Mouse (Mus musculus): ENCODE data around the gene Rpl24. TPM values are rescaled to one million over a fixed set of nuclear protein-coding genes. Genes with fewer than 3 reads are reported as not detected.

Gene Rpl24
- total RNA-seq, 2 experiments from 2014 or later, result 585 to 675 TPM

DNA sequence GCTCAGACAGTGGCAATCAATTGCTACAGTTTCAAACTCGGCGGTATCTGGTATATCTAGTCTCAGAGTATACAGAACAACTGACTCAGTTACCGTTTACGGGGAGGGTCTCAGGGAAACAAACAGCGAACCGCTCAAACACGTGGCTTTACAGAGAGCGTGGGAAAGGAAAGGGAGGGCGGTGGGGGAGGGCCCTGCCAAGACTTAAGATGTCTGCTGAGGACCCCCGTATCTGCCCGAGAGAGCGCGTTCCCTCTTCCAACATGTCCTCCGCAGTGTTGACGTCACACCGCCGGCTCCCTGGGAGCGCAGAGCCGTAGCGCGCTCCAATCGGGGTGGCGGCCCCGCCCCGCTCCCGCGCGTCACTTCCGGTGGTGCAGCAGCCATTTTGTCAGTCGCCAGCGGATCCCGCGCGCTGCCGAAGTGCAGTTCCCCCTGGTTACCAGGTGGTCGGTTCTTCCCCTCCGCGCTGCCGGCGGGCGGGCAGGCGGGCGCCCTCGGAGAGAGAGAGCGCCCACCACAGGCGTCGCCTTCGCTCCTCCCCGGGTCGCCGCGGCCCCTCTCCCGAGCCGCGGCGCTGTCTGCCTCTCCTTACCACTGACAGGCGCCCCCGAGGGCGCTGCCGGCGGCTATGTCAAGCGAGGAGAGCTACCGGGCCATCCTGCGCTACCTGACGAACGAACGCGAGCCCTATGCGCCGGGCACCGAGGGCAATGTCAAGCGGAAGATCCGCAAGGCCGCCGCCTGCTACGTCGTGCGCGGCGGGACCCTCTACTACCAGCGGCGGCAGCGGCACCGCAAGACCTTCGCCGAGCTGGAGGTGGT lies 7.6 kb downstream of the Rpl24 start, which contains the start of gene Zbtb11:
Gene Zbtb11 (plus strand): TSS at position 453 of the 825 bp plus-strand sequence.
- peak; percentile 29; the same call in 1 of the 2 replicates for TF ChIP-seq CTCF (IDR thresholded peaks at IDR 0.05)
- DNase-seq, result peak; percentile 100
- Histone ChIP-seq H3K4me3 (peak within 1 kb of the TSS; percentile 93), H3K27ac (peak within 1 kb of the TSS; percentile 96)
- intact Hi-C loops (cut with DNase I), result loop anchor here (2.0 to 5.0 kb wide), 2 partner anchors 55 to 104 kb away; partner anchors contain the start of gene Pcnp

DNA sequence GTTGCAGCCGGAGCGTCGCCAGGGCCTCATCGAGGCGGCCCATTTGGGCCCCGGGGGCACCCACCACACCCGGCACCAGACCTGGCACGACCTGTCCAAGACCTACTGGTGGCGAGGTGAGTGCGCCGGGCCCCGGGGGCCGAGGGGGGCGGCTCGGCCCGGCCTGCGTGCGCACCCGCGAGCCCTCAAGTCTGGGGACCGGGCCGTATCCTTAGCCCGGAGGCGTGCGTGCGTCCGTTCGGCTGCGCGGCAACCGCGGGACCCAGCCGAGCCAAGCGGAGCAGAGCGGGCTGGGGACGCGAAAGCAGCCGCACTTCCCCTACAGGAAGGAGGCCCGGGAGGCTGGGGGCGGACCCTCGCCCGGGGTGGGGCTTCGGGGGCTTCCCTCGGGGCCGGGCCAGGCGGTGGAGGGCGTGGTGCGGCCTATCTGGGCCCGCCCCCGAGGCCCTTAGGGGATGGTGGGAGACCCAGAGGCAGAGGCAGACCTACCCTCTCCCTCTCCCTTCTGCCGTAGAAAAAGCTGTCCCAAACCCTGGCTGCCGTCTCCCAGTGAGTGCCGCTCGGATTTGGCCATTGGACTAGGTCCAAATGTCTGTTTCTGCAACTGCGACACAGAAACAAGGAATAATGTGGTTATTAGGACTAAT lies 8.3 kb downstream of the Rpl24 start:
- no peak for TF ChIP-seq CTCF (IDR thresholded peaks at IDR 0.05)
- H3K27ac ChIP-seq, result peak overlapping the region; percentile 96
- intact Hi-C loops (cut with DNase I), result loop anchor here (2.0 to 5.0 kb wide), 2 partner anchors 54 to 103 kb away; partner anchors contain the start of gene Pcnp
- peak; percentile 96 for DNase-seq
- peak overlapping the region; percentile 93 for H3K4me3 ChIP-seq

DNA sequence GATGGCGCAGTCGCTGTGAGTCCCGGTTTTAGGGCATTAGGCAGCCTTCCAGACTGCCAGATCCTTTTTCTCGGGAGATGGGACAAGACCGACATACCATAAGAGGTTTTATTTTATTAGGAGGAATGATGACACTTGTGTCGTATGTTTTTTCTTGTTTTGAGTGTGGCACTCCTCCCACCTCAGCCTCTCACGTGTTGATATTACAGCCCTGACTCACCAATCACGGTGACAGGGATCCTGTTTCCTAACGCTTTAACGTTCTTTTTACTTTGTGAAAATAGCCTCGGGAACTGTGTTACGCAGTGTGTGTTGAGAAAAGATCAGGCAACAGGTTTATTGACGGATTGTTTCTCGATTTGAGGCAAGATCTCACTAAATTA lies 8.8 kb downstream of the Rpl24 start:
- peak; percentile 39 for DNase-seq
- intact Hi-C loops (cut with DNase I), result loop anchor here (2.0 to 5.0 kb wide), 2 partner anchors 54 to 102 kb away; partner anchors contain the start of gene Pcnp

DNA sequence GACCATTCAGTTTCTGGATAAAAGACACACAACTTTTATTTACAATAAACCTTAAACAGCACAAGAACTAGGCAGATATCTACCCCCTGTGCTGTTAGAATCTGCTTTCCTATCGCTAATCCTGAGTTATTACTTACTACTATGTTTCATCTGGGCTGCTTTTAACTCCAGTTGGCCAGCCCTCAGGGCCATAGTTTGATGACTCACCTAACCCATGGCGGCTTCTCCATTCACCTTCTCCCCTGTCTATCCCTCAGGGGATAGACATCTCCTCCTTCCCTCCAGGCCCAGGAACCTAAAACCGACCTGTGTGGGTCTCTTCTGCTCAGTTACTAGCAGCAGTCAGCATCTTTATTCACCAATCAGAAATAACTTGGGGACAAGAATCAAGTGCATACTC lies 19.9 kb downstream of the Rpl24 start:
- no peak for DNase-seq
- intact Hi-C loops (cut with DNase I), result no loop called here
- H3K27ac ChIP-seq, result no peak overlapping the region
- TF ChIP-seq CTCF (IDR thresholded peaks at IDR 0.05), result no peak
- no peak overlapping the region for H3K4me3 ChIP-seq

More for the DNA sequence above, 8.8 kb downstream of the Rpl24 start:
- TF ChIP-seq CTCF (IDR thresholded peaks at IDR 0.05), result no peak
- Histone ChIP-seq H3K27ac (peak overlapping the region; percentile 96), H3K4me3 (peak overlapping the region; percentile 93)

DNA sequence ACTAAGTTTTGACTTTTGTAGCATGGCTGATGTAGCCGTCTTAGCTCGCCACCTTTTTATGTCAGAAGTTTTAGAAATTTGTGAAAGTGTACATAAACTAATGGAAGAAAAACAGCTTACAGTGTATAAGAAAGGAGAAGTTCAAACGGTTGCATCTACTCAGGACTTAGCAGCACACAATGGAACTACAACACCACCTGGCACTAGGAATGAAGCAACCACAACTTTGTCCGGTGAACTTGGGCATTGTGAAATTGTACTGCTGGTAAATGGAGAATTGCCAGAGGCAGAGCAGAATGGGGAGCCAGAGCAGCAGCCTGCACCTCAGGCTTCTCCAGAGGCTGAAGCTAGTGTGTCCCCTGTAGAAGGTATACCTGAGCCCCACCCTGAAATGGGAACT lies 24.2 kb downstream of the Rpl24 start:
- no peak for TF ChIP-seq CTCF (IDR thresholded peaks at IDR 0.05)
- Histone ChIP-seq H3K4me3 (no peak overlapping the region), H3K27ac (no peak overlapping the region)
- DNase-seq, result no peak
- intact Hi-C loops (cut with DNase I), result no loop called here

DNA sequence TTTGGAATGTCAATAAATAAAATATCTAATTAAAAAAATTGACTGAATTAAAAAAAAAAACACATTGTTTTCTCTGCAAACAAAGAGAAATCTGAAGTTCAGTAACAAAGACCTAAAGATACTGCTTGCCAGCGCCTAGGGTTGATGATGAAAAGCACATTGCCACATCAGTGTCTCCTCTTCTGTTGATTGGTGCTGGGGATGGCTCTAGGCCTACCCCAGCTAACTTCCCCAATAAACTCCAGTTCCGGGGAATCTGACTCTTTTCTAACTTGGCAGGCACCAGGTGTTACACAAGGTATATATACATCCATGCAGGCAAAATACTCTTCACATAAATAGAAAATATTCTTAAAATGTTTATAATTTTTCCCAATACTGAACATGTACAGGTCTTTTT lies 28.2 kb downstream of the Rpl24 start:
- DNase-seq, result no peak
- TF ChIP-seq CTCF (IDR thresholded peaks at IDR 0.05), result no peak
- Histone ChIP-seq H3K4me3 (no peak overlapping the region), H3K27ac (no peak overlapping the region)
- intact Hi-C loops (cut with DNase I), result no loop called here

DNA sequence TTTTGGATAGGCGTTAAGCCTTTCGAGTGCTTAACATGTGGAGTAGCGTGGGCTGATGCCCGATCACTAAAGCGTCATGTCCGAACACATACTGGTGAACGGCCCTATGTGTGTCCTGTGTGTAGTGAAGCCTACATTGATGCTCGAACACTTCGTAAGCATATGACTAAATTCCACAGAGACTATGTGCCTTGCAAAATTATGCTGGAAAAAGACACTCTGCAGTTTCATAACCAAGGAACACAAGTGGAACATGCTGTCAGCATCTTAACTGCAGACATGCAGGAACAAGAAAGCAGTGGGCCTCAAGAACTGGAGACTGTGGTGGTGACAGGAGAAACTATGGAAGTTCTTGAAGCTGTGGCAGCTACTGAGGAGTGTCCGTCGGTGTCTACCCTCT lies 40.7 kb downstream of the Rpl24 start:
- Histone ChIP-seq H3K4me3 (no peak overlapping the region), H3K27ac (no peak overlapping the region)
- DNase-seq, result no peak
- intact Hi-C loops (cut with DNase I), result no loop called here
- no peak for TF ChIP-seq CTCF (IDR thresholded peaks at IDR 0.05)

DNA sequence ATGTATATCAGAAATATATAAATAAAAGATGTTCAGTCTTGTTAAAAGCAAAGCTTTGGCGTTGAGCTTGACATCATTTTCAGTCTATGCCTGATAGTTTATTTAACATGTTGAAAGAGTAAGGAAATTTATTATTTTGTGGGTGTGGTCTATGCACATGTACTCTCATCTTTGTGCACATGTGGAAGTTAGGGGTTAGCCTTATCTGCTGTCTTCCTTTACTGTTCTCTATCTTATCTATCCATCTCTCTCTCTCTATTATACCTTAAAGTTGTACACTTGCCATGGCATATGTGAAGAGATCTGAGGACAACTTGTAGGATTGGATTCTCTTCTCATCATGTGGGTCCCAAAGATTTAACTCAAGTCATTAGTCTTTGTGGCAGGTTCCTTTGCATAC lies 42.8 kb downstream of the Rpl24 start:
- no peak for DNase-seq
- Histone ChIP-seq H3K4me3 (no peak overlapping the region), H3K27ac (no peak overlapping the region)
- TF ChIP-seq CTCF (IDR thresholded peaks at IDR 0.05), result no peak
- intact Hi-C loops (cut with DNase I), result no loop called here

DNA sequence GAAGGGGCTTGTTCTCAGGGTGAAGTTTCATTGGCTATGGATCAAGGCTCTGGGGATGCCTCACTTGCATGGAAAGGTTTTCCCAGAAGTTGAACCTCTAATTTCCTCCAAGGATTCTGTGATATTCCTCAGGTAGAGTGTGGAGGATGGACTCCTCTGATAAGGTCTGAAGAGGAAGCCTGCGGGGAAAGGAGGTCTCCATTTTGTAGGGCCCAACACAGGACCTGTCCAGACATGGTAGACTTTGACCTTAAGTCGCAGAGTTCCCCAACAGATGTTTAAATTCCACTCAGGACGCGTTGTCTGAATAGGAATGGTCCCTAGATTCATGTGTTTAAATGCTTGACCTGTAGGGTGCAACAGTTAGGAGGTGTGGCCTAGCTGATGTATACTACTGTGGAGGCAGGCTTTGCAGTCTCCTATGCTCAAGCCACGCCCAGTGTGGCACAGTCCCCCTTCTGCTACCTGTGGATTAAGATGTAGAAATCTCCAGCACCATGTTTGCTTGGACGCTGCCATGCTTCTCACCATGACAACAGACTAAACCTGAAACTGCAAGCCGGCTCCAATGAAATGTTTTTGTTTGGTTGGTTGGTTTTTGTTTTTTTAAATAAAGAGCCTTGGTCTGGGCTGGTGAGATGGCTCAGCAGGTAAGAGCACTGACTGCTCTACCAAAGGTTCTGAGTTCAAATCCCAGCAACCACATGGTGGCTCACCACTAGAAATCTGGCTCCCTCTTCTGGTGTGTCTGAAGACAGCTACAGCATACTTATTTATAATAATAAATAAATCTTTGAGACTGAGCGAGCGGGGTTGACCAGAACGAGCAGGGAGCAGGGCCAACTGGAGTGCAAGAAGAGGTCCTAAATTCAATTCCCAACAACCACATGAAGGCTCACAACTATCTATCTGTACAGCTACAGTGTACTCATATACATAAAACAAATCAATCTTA lies 47.0 kb downstream of the Rpl24 start:
- Histone ChIP-seq H3K4me3 (no peak overlapping the region), H3K27ac (no peak overlapping the region)
- intact Hi-C loops (cut with DNase I), result no loop called here
- TF ChIP-seq CTCF (IDR thresholded peaks at IDR 0.05), result no peak
- DNase-seq, result no peak

DNA sequence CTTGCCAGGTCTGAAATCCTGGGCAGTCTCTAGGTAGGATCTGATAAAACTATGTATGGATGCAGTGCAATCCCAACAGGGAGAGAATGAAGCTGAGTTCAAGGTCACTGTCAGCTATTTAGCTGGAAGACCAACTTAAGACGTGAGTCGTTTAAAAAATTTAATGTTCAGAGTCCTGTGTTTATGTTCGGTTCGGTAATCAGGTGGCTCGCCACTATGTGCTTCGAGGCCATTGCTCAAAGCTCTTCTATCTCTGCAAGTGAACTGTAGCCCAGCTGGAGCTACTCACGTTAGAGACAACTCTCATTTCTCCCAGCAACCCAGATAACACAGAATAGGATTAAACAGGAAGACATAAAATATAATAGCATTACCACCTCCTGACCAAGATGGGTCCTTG lies 48.0 kb downstream of the Rpl24 start:
- intact Hi-C loops (cut with DNase I), result no loop called here
- TF ChIP-seq CTCF (IDR thresholded peaks at IDR 0.05), result no peak

DNA sequence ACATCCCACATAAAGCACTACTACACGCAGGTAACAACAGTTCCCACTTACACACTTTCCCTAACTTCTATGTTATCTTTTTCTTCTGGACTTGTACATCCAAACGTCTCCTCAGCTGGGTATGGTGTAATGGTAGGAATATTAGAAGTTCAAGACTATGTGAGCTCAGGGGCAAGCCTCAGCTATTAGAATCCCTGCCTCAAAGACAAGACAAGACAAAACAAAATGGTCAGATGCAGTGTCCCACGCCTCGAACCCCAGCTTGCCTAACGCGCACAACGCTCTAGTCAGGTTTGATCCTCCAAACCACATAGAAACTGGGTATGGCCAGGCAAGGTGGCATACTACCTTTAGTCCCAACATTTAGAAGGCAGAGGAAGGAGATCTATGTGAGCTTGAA lies 53.6 kb downstream of the Rpl24 start:
- no peak for TF ChIP-seq CTCF (IDR thresholded peaks at IDR 0.05)
- DNase-seq, result no peak
- Histone ChIP-seq H3K27ac (no peak overlapping the region), H3K4me3 (no peak overlapping the region)
- intact Hi-C loops (cut with DNase I), result no loop called here

More for the DNA sequence above, 48.0 kb downstream of the Rpl24 start:
- DNase-seq, result no peak
- no peak overlapping the region for H3K27ac ChIP-seq
- H3K4me3 ChIP-seq, result no peak overlapping the region

Other genes with a start within 250 kb of the Rpl24 start
- 1 to 10 TPM; 1.1 TPM for gene Nfkbiz, start 127.4 kb upstream of the Rpl24 start, total RNA-seq (2021)
- gene Nxpe3, start 71.0 kb upstream of the Rpl24 start, total RNA-seq (2021), result under 1 TPM; 0.39 to 0.56 TPM
- gene Cep97, start 31.4 kb upstream of the Rpl24 start, total RNA-seq (2021), result 1 to 10 TPM; 5.8 to 6.3 TPM
- 10 to 100 TPM; 12.4 to 13.0 TPM for gene Zbtb11, start 7.6 kb downstream of the Rpl24 start, total RNA-seq (2021)
- gene Pcnp, start 63.5 kb downstream of the Rpl24 start, total RNA-seq (2021), result 10 to 100 TPM; 55.9 to 62.6 TPM
- gene Trmt10c, start 71.5 kb downstream of the Rpl24 start, total RNA-seq (2021), result 10 to 100 TPM in 1 of 2 experiments, 1 to 10 TPM in 1; 8.4 to 10.2 TPM
- 10 to 100 TPM; 10.9 to 14.6 TPM for gene Senp7, start 82.1 kb downstream of the Rpl24 start, total RNA-seq (2021)
- under 1 TPM; 0.05 to 0.17 TPM for gene Impg2, start 238.0 kb downstream of the Rpl24 start, total RNA-seq (2021)

Measured in gastrocnemius, adult 2 months (tissue).